Mouse (Mus musculus) thymus, postnatal 10 days (tissue): ENCODE results near the gene Pde1a.

ENCODE experiments used
- DNase-seq, 2 experiments: peaks; one replicate each; pipeline ENCODE4 v3.0.0; 2021; ENCODE audit warnings: low spot score in 2 of 2

Pde1a gene

DNA sequence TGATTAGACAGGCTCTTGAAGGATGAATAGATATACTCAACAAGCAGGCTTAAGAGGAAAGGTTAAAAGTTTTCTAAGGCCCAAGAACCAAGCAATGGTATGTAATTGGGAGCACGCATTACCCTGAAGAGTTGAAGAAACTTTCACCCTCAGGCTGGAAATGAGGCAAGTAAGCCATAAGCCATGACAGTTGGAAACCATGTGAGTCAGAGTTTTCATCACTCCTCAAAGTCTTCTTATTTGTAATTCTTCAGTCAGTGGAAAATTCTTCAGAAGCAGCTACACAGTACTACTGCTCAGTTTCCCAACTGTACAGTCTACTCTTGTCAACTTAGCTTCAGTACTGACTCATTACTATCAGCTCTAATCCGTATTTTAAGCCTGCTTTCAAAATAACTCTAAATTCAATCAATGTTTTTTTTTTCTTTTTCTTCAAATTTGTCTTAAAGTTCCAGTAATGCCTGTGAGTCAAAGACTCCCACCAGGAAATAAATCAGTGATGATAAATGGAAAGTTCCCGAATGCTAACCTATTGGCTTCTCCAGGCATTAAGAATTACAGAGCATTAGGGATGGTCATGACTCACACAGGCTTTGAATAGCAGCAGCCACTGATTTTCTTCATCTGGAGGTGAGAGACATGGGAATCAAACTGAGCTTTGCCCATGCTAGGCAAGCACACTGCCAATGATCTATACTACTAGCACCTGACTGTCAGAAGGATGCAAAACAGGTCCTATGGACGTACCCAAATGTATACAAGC lies 82.3 kb downstream of the Pde1a start:
- no peak for DNase-seq

GRCm38 (mm10) chr2:80038642-80039445 lies 90.4 kb downstream of the Pde1a start:
- DNase-seq = no peak

DNA sequence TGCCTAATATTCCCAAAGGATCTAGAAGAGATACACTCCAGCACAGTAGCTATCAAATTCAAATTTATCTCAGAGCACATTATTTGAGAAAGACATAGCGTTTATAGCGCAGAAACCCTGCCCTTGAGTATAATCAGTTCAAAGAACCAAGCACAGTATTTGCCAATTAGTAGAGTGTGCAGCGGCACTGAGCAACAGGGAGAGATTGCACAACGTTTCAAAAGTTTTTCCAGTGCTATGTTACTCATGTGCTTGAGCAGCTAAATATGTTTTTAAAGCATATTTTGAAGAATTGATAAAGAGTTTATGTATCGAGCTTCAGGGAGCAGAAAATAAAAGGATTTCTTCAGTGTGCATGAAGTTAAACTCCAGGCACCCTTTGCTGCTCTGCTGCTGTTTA lies 91.3 kb downstream of the Pde1a start:
- DNase-seq = no peak

DNA sequence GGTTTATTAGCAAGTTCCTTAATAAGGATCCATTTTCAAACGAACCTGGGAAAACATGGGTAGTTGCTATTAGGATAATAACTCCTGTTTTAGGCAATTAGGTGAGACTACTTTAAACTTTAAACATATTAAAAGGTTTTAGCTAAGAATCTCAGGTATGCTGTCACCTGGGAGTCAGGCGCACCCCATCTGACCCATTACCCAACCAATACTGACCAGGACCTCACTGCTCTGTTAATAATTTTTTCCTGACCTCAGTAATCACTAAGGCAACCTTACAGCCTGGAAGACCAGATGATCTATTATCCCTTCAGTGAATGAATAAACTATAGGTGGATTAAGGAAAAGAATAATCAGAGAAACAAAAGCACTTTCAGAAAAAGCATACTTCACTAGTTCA lies 100.2 kb downstream of the Pde1a start:
- DNase-seq = no peak

DNA sequence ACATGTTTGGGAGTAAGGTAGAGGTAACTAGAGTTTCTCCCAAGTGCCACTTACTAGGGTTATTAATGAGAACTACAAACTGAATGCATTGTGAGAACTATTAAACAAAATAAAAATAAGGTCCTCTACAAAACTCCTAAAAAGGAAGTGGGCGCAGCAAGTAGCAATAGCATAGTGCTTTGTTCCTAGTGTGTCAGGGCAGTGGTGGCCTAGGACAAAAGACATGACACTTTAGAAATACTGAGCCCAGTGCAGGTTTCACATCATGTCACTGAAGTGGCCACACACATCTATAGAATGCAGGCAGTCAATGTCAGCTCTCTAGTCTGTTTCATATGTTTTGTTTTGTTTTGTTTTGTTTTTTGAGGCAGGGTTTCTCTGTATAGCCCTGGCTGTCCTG lies 103.2 kb downstream of the Pde1a start:
- DNase-seq = no peak

DNA sequence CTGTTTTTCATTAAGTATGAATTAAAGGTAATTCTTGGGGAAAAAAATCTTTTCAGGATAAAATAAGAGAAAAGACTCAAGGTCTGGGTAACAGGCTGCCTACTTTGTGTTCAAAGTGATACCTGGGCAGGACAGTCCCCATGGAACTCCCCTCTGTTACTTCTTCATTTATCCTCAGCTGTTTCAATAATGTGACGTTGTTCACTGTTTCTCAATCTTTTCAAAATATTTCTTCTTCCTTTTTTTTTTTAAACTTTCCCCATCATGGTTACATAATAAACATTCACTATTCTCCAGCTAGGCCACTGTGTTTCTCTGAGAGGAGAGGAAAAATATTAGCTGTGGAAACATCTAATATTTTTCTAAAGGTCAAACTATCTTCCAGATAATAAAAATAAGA lies 103.7 kb downstream of the Pde1a start:
- no peak for DNase-seq

GRCm38 (mm10) chr2:80025038-80025437 lies 104.2 kb downstream of the Pde1a start:
- no peak for DNase-seq

GRCm38 (mm10) chr2:80014161-80014560 lies 115.1 kb downstream of the Pde1a start:
- no peak for DNase-seq

- DNase-seq = no peak
Measured at GRCm38 (mm10) chr2:80013060-80013459, 116.2 kb downstream of the Pde1a start.

DNA sequence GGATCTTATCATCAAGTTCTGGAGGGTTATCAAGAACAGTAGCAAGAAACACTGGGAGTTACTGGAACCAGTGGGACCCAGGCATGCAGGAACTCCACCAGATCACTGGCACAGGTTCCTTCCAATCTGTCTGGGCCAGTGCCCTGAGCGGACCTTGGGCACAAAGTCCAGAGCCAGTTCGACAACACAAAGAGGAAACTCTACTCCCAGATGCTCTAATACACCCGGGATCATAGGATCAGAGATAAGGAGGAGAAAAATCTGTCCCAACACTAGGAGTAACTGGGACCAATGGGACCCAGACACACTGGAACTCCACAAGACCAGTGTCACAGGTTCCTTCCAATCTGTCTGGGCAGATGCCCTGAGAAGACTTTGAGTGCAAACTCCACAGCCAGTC lies 130.1 kb downstream of the Pde1a start:
- no peak for DNase-seq

- no peak for DNase-seq
Measured at GRCm38 (mm10) chr2:79998460-79998859, 130.8 kb downstream of the Pde1a start.

- no peak for DNase-seq
Measured at GRCm38 (mm10) chr2:79991642-79992041, 137.6 kb downstream of the Pde1a start.

DNA sequence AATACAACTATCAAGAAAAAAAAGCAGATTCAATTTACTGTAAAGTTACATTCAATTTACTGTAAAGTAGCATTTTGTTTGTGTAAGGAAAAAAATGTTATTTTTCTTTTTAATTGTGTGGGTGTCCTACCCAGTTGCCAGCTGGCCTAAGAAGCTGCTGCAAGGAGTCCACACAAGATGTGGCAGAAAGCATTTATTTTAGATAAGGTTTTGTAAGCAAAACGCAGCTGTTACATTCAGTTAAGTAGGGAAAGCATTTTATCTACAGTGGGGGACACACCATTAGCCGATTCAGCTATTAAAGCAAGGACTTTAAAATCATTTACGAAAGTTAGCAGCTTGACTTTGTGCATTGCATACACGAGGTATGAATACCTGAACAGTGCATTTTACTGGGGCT lies 145.5 kb downstream of the Pde1a start:
- no peak for DNase-seq

- DNase-seq = no peak
Measured at GRCm38 (mm10) chr2:79983222-79983632, 146.0 kb downstream of the Pde1a start.

- DNase-seq = no peak
Measured at GRCm38 (mm10) chr2:79981781-79982180, 147.5 kb downstream of the Pde1a start.

DNA sequence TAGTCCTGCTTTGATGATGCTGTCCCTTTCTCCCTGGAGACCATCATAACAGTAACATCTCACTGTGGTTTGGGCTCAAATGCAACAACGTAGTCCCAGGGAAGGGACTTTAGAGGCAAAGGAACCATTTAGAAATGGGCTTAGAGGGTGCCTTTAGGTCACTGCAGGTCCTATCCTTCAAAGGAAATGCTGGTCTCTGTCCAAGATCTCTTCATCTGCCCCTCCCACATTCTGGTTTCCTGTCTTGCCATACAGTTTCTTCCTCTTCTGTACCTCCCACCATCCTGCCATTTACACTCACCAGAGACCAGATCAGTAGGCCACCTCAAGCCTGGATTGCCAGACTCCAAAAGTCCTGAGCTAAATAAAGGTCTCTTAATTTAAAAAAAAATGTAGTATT lies 150.3 kb downstream of the Pde1a start:
- no peak for DNase-seq

DNA sequence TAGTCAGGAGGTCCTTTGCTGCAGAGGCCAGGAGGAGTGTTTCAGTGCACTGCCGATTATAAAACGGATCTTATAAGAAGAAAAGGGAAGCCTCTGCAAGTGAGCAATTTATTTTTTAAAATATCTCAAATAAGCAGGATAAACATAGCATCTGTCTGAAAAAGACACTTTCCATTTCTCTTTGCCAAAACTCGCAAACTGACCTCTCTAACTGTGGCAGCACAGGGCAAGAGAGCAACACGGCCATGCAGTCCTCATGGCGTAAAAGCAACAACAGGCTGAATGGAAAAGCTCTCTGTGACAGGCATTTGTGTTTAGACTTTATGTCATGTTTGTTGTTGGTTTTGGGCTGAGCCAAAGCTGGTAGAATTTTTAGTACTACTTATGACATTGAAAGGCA lies 152.0 kb downstream of the Pde1a start:
- no peak for DNase-seq

- no peak for DNase-seq
Measured at GRCm38 (mm10) chr2:79975947-79976346, 153.3 kb downstream of the Pde1a start.

DNA sequence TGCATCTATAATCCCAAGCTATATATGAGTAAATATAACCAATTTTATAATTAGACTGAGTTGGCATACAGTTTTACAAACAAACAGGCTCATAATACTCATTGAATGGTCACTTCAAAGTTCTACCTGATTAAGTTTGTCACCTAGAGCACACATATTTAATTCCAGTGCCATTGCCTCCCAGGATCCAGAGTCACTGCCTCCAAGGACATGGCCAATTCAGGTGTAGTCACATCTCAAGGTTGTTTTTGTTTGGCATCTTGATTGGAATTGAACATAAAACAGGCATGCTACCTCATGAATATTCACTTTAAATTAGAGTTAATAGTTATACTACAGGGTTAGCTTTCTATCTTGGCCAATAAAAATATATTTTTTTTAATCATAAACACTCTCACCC lies 157.0 kb downstream of the Pde1a start:
- DNase-seq = no peak

GRCm38 (mm10) chr2:79969594-79969993 lies 159.7 kb downstream of the Pde1a start:
- no peak for DNase-seq

DNA sequence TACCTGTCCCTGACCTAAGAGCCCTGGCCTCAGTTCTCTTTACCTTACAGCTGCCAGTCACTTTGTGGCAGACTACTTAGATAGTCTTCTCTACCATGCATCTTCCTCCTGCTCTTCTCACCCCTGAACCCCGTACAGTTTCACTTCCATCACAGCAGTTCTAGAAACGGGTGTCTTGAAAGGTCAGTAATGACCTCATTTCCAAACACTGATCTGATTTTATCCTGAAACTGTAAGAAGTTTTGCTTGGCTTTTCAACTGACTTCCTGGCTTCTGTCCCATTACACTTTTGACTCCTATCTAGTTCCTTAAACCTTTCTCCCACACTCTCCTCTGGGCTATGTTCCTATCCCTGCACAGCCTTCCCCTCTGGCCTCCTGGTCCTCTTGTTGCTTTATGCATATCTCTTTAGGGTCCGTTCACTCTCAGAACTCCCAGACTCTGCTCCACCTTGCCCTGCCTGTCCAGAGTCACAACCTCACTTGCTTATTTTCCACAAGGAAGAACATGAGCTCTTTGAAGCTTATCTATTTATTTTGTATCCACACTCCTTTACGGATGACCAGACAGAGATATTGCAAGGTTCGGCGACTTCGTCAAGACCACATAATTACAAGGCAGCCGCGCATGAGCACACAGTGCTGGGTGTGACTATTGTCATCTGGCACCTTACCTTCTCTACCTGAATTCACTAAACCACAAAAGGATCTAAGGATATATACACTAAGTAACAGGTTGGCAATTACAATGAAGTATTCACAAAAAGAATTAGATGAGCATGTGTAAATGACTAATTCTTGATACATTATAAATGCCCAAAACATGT lies 162.4 kb downstream of the Pde1a start:
- DNase-seq = no peak

DNA sequence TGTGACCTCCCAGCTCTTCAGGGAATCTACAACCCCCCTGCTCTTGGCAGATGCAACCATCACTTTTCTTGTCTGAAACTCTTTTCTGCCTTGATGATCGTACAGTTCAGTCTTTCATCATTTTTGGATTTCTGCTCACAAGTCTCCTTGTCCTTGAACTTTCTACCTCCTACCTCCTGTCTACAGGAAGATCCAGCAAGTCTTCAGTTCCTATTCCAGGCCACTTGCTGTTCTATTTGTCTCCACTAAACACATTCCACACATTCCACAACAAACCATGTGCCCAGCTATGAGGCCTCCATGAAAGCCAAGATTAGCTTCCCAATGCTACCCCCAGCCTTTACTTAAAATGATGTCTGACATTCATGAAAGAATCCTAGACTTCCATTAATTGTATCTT lies 163.2 kb downstream of the Pde1a start:
- no peak for DNase-seq
